Mouse (Mus musculus) limb, embryonic 13.5 days (tissue): Measurements from ENCODE around the gene Arhgap23. TPM values are rescaled to one million over a fixed set of nuclear protein-coding genes. Genes with fewer than 3 reads are reported as not detected.
A peak's percentile ranks its signal among the peaks of the same experiment; 100 is the strongest.

Experiments used
- ATAC-seq: fragments of 200-750 bp; cut with Nextera tagmentation; 2 replicates; pipeline ENCODE4 v1.8.0; 2017; ENCODE audit warnings: low read depth, moderate number of reproducible peaks, moderate TSS enrichment; ENCODE audit not compliant: low FRiP score
- H3K27ac ChIP-seq: fragments of 300-500 bp; sonication (generic); 2 replicates; pipeline ENCODE4 v1.5.1; 2015; ENCODE audit warnings: inconsistent platforms, mild to moderate bottlenecking, moderate library complexity
- H3K27me3 ChIP-seq: fragments of 300-500 bp; sonication (generic); 2 replicates; pipeline ENCODE4 v1.6.1; 2015; ENCODE audit warnings: mild to moderate bottlenecking, inconsistent platforms
- H3K36me3 ChIP-seq: fragments of 300-500 bp; sonication (generic); 2 replicates; pipeline ENCODE4 v1.6.1; 2015; ENCODE audit warnings: inconsistent platforms, mild to moderate bottlenecking, moderate library complexity
- H3K4me1 ChIP-seq: fragments of 300-500 bp; sonication (generic); 2 replicates; pipeline ENCODE4 v1.6.1; 2015; ENCODE audit warnings: inconsistent platforms
- H3K4me2 ChIP-seq: fragments of 300-500 bp; sonication (generic); replicated peaks from 2 replicates; pipeline ENCODE4 v1.6.1; 2015; ENCODE audit warnings: inconsistent platforms, mild to moderate bottlenecking, moderate library complexity
- H3K4me3 ChIP-seq: fragments of 300-500 bp; sonication (generic); 2 replicates; pipeline ENCODE4 v1.5.1; 2015; ENCODE audit warnings: moderate library complexity, mild to moderate bottlenecking, inconsistent platforms
- H3K9ac ChIP-seq: fragments of 300-500 bp; sonication (generic); 2 replicates; pipeline ENCODE4 v1.6.1; 2015; ENCODE audit warnings: mild to moderate bottlenecking, inconsistent platforms
- H3K9me3 ChIP-seq: fragments of 300-500 bp; sonication (generic); 2 replicates; pipeline ENCODE4 v1.6.1; 2016; ENCODE audit warnings: inconsistent platforms
- whole genome bisulfite sequencing: fragments of 180-500 bp; shearing (Covaris S2); methylation state at CpG from one replicate; pipeline ENCODE4 v1.1.7; 2015; 5-methylcytosine and 5-hydroxymethylcytosine counted together
- polyA plus RNA-seq: library from polyadenylated mRNA; unstranded; fragments of >200 nt; fragmentation: Nextera tagmentation; extraction: Ambion mirVana; gene quantifications from 2 replicates; pipeline ENCODE4 v1.2.1, GENCODE M21; 2015

The Arhgap23 gene
- 6.7 and 7.2 TPM in 2 replicates for polyA plus RNA-seq

- H3K9ac ChIP-seq, result peak within 1 kb of the TSS; percentile 86
- peak within 1 kb of the TSS; percentile 84 for H3K27ac ChIP-seq
- H3K4me3 ChIP-seq, result peak within 1 kb of the TSS; percentile 91
- H3K27me3 ChIP-seq, result no peaks in the 10 kb centered on the region
- H3K36me3 ChIP-seq, result no peaks in the 10 kb centered on the region
- ATAC-seq, result peak; percentile 78
- peak within 1 kb of the TSS; percentile 71 for H3K4me2 ChIP-seq
- WGBS, result under 1% methylated on average over 29 of the region's 29 CpGs
- H3K9me3 ChIP-seq, result no peaks in the 10 kb centered on the region
- H3K4me1 ChIP-seq, result peaks cover 56% of the 10 kb centered on the region
Measured at GRCm38 (mm10) chr11:97415330-97415711, at the start of gene Arhgap23. TSS of gene Arhgap23 (plus strand) at chr11:97415533.

GRCm38 (mm10) chr11:97365556-97365955, 49.8 kb upstream of the Arhgap23 start:
- H3K27ac ChIP-seq, result no peak overlapping the region
- no peaks in the 10 kb centered on the region for H3K27me3 ChIP-seq
- H3K4me1 ChIP-seq, result peaks cover 34% of the 10 kb centered on the region
- no peak for ATAC-seq
- peak overlapping the region; percentile 99 for H3K9ac ChIP-seq
- H3K4me2 ChIP-seq, result peak overlapping the region; percentile 82
- H3K9me3 ChIP-seq, result no peaks in the 10 kb centered on the region
- WGBS, result 67% methylated on average over 1 of the region's 1 CpGs
- peaks cover 3% of the 10 kb centered on the region for H3K36me3 ChIP-seq
- H3K4me3 ChIP-seq, result peak overlapping the region; percentile 98; the same call in 1 of the 2 replicates

DNA sequence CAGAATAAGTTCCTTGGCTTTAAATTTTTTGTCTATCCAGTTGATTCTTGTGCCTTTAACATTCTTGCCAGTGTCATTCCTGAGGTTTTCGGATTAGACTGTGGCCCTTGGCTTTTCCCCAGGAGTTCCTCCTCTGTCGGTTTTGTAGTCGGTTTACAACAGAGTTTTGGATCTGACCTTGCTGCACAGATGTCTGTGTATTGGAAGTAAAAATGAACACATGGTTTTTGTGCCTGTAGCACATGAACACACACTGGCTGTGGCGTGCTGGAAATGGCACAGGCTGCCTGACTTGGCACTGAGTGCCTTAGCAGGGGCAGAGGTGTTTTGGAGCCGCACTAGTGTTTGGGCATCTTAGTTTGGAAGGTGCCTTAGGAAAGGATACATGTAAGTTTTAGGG, 46.8 kb upstream of the Arhgap23 start:
- H3K4me2 ChIP-seq, result no peak overlapping the region
- ATAC-seq, result no peak
- no peak overlapping the region for H3K4me3 ChIP-seq
- no peaks in the 10 kb centered on the region for H3K27me3 ChIP-seq
- H3K9ac ChIP-seq, result no peak overlapping the region
- peaks cover 10% of the 10 kb centered on the region for H3K36me3 ChIP-seq
- WGBS, result 88% methylated on average over 5 of the region's 5 CpGs
- H3K27ac ChIP-seq, result no peak overlapping the region
- no peaks in the 10 kb centered on the region for H3K9me3 ChIP-seq
- H3K4me1 ChIP-seq, result peaks cover 34% of the 10 kb centered on the region

- no peaks in the 10 kb centered on the region for H3K9me3 ChIP-seq
- peaks cover 14% of the 10 kb centered on the region for H3K4me1 ChIP-seq
- H3K9ac ChIP-seq, result no peak overlapping the region
- H3K27me3 ChIP-seq, result no peaks in the 10 kb centered on the region
- peaks cover 24% of the 10 kb centered on the region for H3K36me3 ChIP-seq
- H3K27ac ChIP-seq, result 0 out of 2 replicates have a peak overlapping the region, but pooled peaks have one; percentile 39
- no peak overlapping the region for H3K4me3 ChIP-seq
- 63% methylated on average over 7 of the region's 7 CpGs for WGBS
- ATAC-seq, result no peak
- no peak overlapping the region for H3K4me2 ChIP-seq
Measured at GRCm38 (mm10) chr11:97370329-97371091, 44.8 kb upstream of the Arhgap23 start.

DNA sequence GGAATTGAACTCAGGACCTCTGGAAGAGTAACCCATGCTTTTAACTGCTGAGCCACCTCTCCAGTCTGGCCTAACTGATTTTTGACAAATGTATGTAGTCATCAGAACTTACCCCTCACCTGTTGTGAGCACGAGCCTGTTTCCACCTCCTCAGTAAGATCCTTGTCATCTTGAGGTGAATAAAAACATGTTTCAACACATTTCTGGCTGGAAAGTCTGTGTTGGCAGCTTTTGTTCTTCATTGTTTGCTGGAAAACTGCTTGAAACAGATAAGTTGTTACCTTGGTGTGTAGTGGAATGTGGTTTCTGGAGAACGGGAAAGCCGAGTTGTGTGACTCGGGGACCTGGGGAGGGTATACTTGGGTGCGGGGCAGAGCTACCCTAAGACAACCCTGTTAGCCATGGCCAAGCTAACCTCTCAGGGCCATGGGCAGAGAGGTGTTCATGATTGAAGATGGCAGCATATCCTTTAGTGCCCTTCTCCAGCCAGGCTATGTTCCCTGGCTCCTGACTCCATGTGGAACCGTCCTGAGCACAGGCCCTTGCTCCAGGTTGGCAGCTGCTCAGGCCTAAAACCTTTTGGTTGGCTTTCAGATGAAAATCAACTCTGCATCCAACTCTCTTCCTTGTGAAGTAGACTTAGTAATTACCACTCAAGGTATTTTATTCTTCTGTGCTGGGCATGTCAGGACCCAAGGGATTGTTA, 43.0 kb upstream of the Arhgap23 start:
- no peak for ATAC-seq
- 87% methylated on average over 6 of the region's 6 CpGs for WGBS
- Histone ChIP-seq H3K27ac (peak overlapping the region; percentile 39; the same call in 1 of the 2 replicates), H3K9ac (no peak overlapping the region), H3K36me3 (peaks cover 41% of the 10 kb centered on the region), H3K4me2 (no peak overlapping the region), H3K9me3 (no peaks in the 10 kb centered on the region), H3K4me1 (0 out of 2 replicates have a peak, but pooled peaks cover 11% of the 10 kb centered on the region), H3K27me3 (no peaks in the 10 kb centered on the region), H3K4me3 (no peak overlapping the region)

DNA sequence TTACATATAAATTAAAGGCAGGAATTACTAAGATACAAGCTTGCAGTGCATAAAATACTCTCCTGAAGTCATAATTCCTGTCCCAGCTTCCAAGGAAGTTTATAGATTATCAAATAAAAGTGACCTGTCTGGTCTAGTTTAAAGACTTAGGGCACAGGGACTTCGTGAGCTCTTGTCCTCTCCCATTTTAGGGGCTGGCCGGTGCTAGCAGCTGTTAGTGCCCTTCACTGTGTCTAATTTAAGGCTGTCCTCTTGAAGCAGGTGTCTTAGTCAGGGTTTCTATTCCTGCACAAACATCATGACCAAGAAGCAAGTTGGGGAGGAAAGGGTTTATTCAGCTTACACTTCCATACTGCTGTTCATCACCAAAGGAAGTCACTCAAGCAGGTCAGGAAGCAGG, 41.9 kb upstream of the Arhgap23 start:
- 0 out of 2 replicates have a peak, but pooled peaks cover 11% of the 10 kb centered on the region for H3K4me1 ChIP-seq
- WGBS, result 68% methylated on average over 2 of the region's 2 CpGs
- no peaks in the 10 kb centered on the region for H3K27me3 ChIP-seq
- H3K9ac ChIP-seq, result no peak overlapping the region
- no peak for ATAC-seq
- H3K4me3 ChIP-seq, result no peak overlapping the region
- H3K36me3 ChIP-seq, result peaks cover 52% of the 10 kb centered on the region
- H3K9me3 ChIP-seq, result no peaks in the 10 kb centered on the region
- H3K4me2 ChIP-seq, result no peak overlapping the region
- no peak overlapping the region for H3K27ac ChIP-seq

DNA sequence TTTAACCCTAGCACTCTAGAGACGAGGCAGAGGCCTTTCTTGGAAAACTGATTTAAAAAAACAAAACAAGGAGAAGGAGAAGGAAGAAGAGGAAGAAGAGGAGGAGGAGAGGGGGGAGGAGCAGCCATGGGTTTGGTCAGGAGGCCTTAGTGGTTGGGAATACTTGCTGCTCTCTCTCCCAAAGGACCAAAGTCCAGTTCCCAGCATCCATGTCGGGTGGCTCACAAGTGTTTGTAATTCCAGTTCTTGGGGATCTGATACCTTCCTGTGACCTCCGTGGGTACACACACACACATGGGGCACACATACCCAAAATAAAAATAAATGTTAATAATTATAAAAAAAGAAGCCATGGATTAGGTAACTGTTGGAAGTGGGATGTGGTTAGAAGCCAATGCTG, 35.3 kb upstream of the Arhgap23 start:
- no peak overlapping the region for H3K4me2 ChIP-seq
- H3K4me1 ChIP-seq, result no peaks in the 10 kb centered on the region
- no peaks in the 10 kb centered on the region for H3K9me3 ChIP-seq
- H3K36me3 ChIP-seq, result peaks cover 82% of the 10 kb centered on the region
- ATAC-seq, result no peak
- 78% methylated on average over 3 of the region's 3 CpGs for WGBS
- no peak overlapping the region for H3K27ac ChIP-seq
- no peak overlapping the region for H3K9ac ChIP-seq
- H3K4me3 ChIP-seq, result no peak overlapping the region
- H3K27me3 ChIP-seq, result no peaks in the 10 kb centered on the region

- no peak overlapping the region for H3K27ac ChIP-seq
- no peaks in the 10 kb centered on the region for H3K9me3 ChIP-seq
- no peak for ATAC-seq
- H3K4me3 ChIP-seq, result no peak overlapping the region
- H3K9ac ChIP-seq, result no peak overlapping the region
- H3K27me3 ChIP-seq, result no peaks in the 10 kb centered on the region
- 92% methylated on average over 2 of the region's 2 CpGs for WGBS
- no peaks in the 10 kb centered on the region for H3K4me1 ChIP-seq
- no peak overlapping the region for H3K4me2 ChIP-seq
- peaks cover 75% of the 10 kb centered on the region for H3K36me3 ChIP-seq
Measured at GRCm38 (mm10) chr11:97383017-97383416, 32.3 kb upstream of the Arhgap23 start.

DNA sequence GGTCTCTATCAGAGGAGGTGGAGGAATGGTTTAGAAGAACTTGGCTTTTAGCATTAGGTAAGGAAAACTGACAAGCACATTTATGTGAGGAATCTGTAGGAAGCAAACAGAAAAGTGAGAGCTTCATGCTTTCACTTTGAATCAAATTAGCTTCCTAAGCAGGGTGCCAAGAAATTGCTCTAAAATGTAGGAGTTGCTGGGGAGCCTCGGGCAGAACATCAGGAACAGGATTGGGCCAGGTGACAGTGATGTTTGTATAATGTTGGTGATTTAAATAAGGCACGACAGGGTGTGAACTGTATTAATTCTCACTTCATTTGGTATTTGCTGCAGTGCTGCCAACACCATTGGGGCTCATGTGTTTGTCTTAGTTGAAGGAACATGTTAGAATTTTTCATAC, 31.6 kb upstream of the Arhgap23 start:
- Histone ChIP-seq H3K36me3 (peaks cover 72% of the 10 kb centered on the region), H3K27me3 (no peaks in the 10 kb centered on the region)
- 68% methylated on average over 2 of the region's 2 CpGs for WGBS

GRCm38 (mm10) chr11:97387811-97388210, 27.5 kb upstream of the Arhgap23 start:
- Histone ChIP-seq H3K27ac (no peak overlapping the region), H3K4me1 (no peaks in the 10 kb centered on the region), H3K4me3 (no peak overlapping the region), H3K9me3 (no peaks in the 10 kb centered on the region), H3K9ac (no peak overlapping the region), H3K36me3 (peaks cover 84% of the 10 kb centered on the region), H3K27me3 (no peaks in the 10 kb centered on the region), H3K4me2 (no peak overlapping the region)
- ATAC-seq, result no peak
- WGBS, result 91% methylated on average over 2 of the region's 2 CpGs

More for the DNA sequence above, 31.6 kb upstream of the Arhgap23 start:
- Histone ChIP-seq H3K4me1 (no peaks in the 10 kb centered on the region), H3K4me3 (no peak overlapping the region), H3K9me3 (no peaks in the 10 kb centered on the region), H3K9ac (no peak overlapping the region), H3K27ac (no peak overlapping the region), H3K4me2 (no peak overlapping the region)
- no peak for ATAC-seq

GRCm38 (mm10) chr11:97389127-97389526, 26.2 kb upstream of the Arhgap23 start:
- no peak overlapping the region for H3K4me3 ChIP-seq
- WGBS, result 88% methylated on average over 8 of the region's 8 CpGs
- H3K27ac ChIP-seq, result no peak overlapping the region
- peaks cover 84% of the 10 kb centered on the region for H3K36me3 ChIP-seq
- no peaks in the 10 kb centered on the region for H3K27me3 ChIP-seq
- no peak for ATAC-seq
- H3K4me2 ChIP-seq, result no peak overlapping the region
- H3K9me3 ChIP-seq, result no peaks in the 10 kb centered on the region
- no peak overlapping the region for H3K9ac ChIP-seq
- no peaks in the 10 kb centered on the region for H3K4me1 ChIP-seq

GRCm38 (mm10) chr11:97393658-97394057, 21.7 kb upstream of the Arhgap23 start:
- H3K36me3 ChIP-seq, result peaks cover 78% of the 10 kb centered on the region
- no peak overlapping the region for H3K4me2 ChIP-seq
- WGBS, result 67% methylated on average over 11 of the region's 11 CpGs
- H3K9me3 ChIP-seq, result no peaks in the 10 kb centered on the region
- no peak for ATAC-seq
- no peaks in the 10 kb centered on the region for H3K27me3 ChIP-seq
- H3K4me1 ChIP-seq, result no peaks in the 10 kb centered on the region
- H3K4me3 ChIP-seq, result no peak overlapping the region
- no peak overlapping the region for H3K27ac ChIP-seq
- H3K9ac ChIP-seq, result no peak overlapping the region
